Mouse (Mus musculus) kidney, embryonic 16.5 days (tissue): Measurements from ENCODE around the gene Mgarp. TPM values are rescaled to one million over a fixed set of nuclear protein-coding genes. Genes with fewer than 3 reads are reported as not detected.
"Not testable (repeated sequence)": the region's sequence is repeated elsewhere in the genome, so short reads cannot be mapped to it uniquely, and the experiment has no call there.

Source experiments
- ATAC-seq: fragments of 200-750 bp; cut with Nextera tagmentation; 2 replicates; pipeline ENCODE4 v1.8.0; 2017; ENCODE audit warnings: moderate TSS enrichment; ENCODE audit not compliant: low FRiP score, low TSS enrichment
- H3K27ac ChIP-seq: fragments of 300-500 bp; sonication (generic); 2 replicates; pipeline ENCODE4 v1.5.1; 2014; ENCODE audit warnings: low read length
- H3K27me3 ChIP-seq: fragments of 300-500 bp; sonication (generic); 2 replicates; pipeline ENCODE4 v1.6.1; 2014; ENCODE audit warnings: low read length, control low read depth, mixed read lengths; ENCODE audit not compliant: insufficient read depth
- H3K36me3 ChIP-seq: fragments of 300-500 bp; sonication (generic); 2 replicates; pipeline ENCODE4 v1.6.1; 2014; ENCODE audit warnings: low read length, control low read depth, mixed read lengths; ENCODE audit not compliant: insufficient read depth
- H3K4me1 ChIP-seq: fragments of 300-500 bp; sonication (generic); 2 replicates; pipeline ENCODE4 v1.6.1; 2014; ENCODE audit warnings: low read length, control low read depth, mixed read lengths; ENCODE audit not compliant: insufficient read depth
- H3K4me2 ChIP-seq: fragments of 300-500 bp; sonication (generic); replicated peaks from 2 replicates; pipeline ENCODE4 v1.6.1; 2014; ENCODE audit warnings: low read depth, low read length
- H3K4me3 ChIP-seq: fragments of 300-500 bp; sonication (generic); 2 replicates; pipeline ENCODE4 v1.5.1; 2014; ENCODE audit warnings: mild to moderate bottlenecking, low read length
- H3K9ac ChIP-seq: fragments of 300-500 bp; sonication (generic); replicated peaks from 2 replicates; pipeline ENCODE4 v1.6.1; 2014; ENCODE audit warnings: low read length
- H3K9me3 ChIP-seq: fragments of 300-500 bp; sonication (generic); 2 replicates; pipeline ENCODE4 v1.6.1; 2016; ENCODE audit warnings: low read length, control low read depth
- WGBS: fragments of 180-500 bp; shearing (Covaris S2); extraction: QIAGEN DNeasy Blood & Tissue Kit; methylation state at CpG from one replicate; pipeline ENCODE4 v1.1.7; 2014; 5-methylcytosine and 5-hydroxymethylcytosine counted together
- polyA plus RNA-seq: library from polyadenylated mRNA; unstranded; fragments of >200 nt; fragmentation: Nextera tagmentation; extraction: Ambion mirVana; gene quantifications from 2 replicates; pipeline ENCODE4 v1.2.1, GENCODE M21; 2015

Gene Mgarp
- polyA plus RNA-seq, 1 experiment from 2014 or later, result 10.5 TPM

- WGBS, result under 1% methylated on average over 27 of the region's 30 CpGs
- H3K4me2 ChIP-seq, result peak overlapping the region; percentile 82
- H3K27me3 ChIP-seq, result no peaks in the 10 kb centered on the region
- peak overlapping the region; percentile 97 for H3K9ac ChIP-seq
- peak overlapping the region; percentile 98 for H3K4me3 ChIP-seq
- no peaks in the 10 kb centered on the region for H3K36me3 ChIP-seq
- peak overlapping the region; percentile 94 for H3K27ac ChIP-seq
- H3K4me1 ChIP-seq, result peaks cover 32% of the 10 kb centered on the region
- ATAC-seq, result peak; percentile 71
- no peaks in the 10 kb centered on the region for H3K9me3 ChIP-seq
Observed at GRCm38 (mm10) chr3:51416073-51416363, 19.5 kb upstream of the Mgarp start.

- Histone ChIP-seq H3K36me3 (no peaks in the 10 kb centered on the region), H3K4me2 (peak within 1 kb of the TSS; percentile 85), H3K27ac (peak within 1 kb of the TSS; percentile 94), H3K4me3 (peak within 1 kb of the TSS; percentile 98), H3K4me1 (peaks cover 32% of the 10 kb centered on the region), H3K9me3 (no peaks in the 10 kb centered on the region), H3K9ac (peak within 1 kb of the TSS; percentile 97), H3K27me3 (no peaks in the 10 kb centered on the region)
- peak; percentile 88 for ATAC-seq
- 4% methylated on average over 43 of the region's 43 CpGs for WGBS
Observed at GRCm38 (mm10) chr3:51415098-51416072, 18.8 kb upstream of the Mgarp start, which contains the start of gene Naa15. TSS of gene Naa15 (plus strand) at chr3:51415148.

GRCm38 (mm10) chr3:51413276-51413675 is 16.7 kb upstream of the Mgarp start:
- peaks cover 23% of the 10 kb centered on the region for H3K4me1 ChIP-seq
- no peaks in the 10 kb centered on the region for H3K9me3 ChIP-seq
- ATAC-seq, result no peak
- H3K4me3 ChIP-seq, result no peak overlapping the region
- no peaks in the 10 kb centered on the region for H3K36me3 ChIP-seq
- H3K9ac ChIP-seq, result no peak overlapping the region
- no peak overlapping the region for H3K4me2 ChIP-seq
- WGBS, result 74% methylated on average over 1 of the region's 1 CpGs
- no peak overlapping the region for H3K27ac ChIP-seq
- no peaks in the 10 kb centered on the region for H3K27me3 ChIP-seq

GRCm38 (mm10) chr3:51412457-51412856 is 15.9 kb upstream of the Mgarp start:
- Histone ChIP-seq H3K9me3 (no peaks in the 10 kb centered on the region), H3K36me3 (no peaks in the 10 kb centered on the region), H3K4me3 (no peak overlapping the region), H3K4me2 (no peak overlapping the region), H3K9ac (no peak overlapping the region), H3K27ac (no peak overlapping the region), H3K27me3 (no peaks in the 10 kb centered on the region), H3K4me1 (peaks cover 21% of the 10 kb centered on the region)
- ATAC-seq, result no peak
- 91% methylated on average over 7 of the region's 7 CpGs for WGBS

GRCm38 (mm10) chr3:51408561-51409183 is 12.1 kb upstream of the Mgarp start, which contains the start of gene Ndufc1:
TSS of gene Ndufc1 (minus strand) at chr3:51408988.
- Histone ChIP-seq H3K36me3 (peaks cover 14% of the 10 kb centered on the region; the same call in 1 of the 2 replicates), H3K27me3 (no peaks in the 10 kb centered on the region), H3K4me1 (peaks cover 11% of the 10 kb centered on the region), H3K27ac (peak within 1 kb of the TSS; percentile 97), H3K4me2 (peak within 1 kb of the TSS; percentile 73), H3K9me3 (no peaks in the 10 kb centered on the region), H3K4me3 (peak within 1 kb of the TSS; percentile 96), H3K9ac (peak within 1 kb of the TSS; percentile 96)
- WGBS, result under 1% methylated on average over 40 of the region's 40 CpGs
- peak; percentile 93 for ATAC-seq

GRCm38 (mm10) chr3:51407870-51408560 is 11.5 kb upstream of the Mgarp start:
- peaks cover 7% of the 10 kb centered on the region for H3K4me1 ChIP-seq

GRCm38 (mm10) chr3:51402628-51403027 is 6.1 kb upstream of the Mgarp start:
- Histone ChIP-seq H3K9me3 (no peaks in the 10 kb centered on the region), H3K9ac (no peak overlapping the region), H3K36me3 (peaks cover 21% of the 10 kb centered on the region; the same call in 1 of the 2 replicates), H3K27ac (no peak overlapping the region), H3K4me2 (no peak overlapping the region), H3K4me1 (peaks cover 2% of the 10 kb centered on the region), H3K4me3 (no peak overlapping the region), H3K27me3 (no peaks in the 10 kb centered on the region)
- no peak for ATAC-seq
- 95% methylated on average over 12 of the region's 12 CpGs for WGBS

More at GRCm38 (mm10) chr3:51407870-51408560, 11.5 kb upstream of the Mgarp start:
- Histone ChIP-seq H3K27me3 (no peaks in the 10 kb centered on the region), H3K9ac (peak overlapping the region; percentile 96), H3K9me3 (no peaks in the 10 kb centered on the region), H3K27ac (peak overlapping the region; percentile 97), H3K4me3 (peak overlapping the region; percentile 96), H3K4me2 (peak overlapping the region; percentile 73), H3K36me3 (peaks cover 18% of the 10 kb centered on the region; the same call in 1 of the 2 replicates)
- 10% methylated on average over 20 of the region's 20 CpGs for WGBS
- peak; percentile 11; the same call in 1 of the 2 replicates for ATAC-seq

GRCm38 (mm10) chr3:51402054-51402453 is 5.5 kb upstream of the Mgarp start:
- not testable (repeated sequence) for H3K4me1 ChIP-seq, H3K4me2 ChIP-seq, ATAC-seq, H3K9ac ChIP-seq, H3K4me3 ChIP-seq, H3K9me3 ChIP-seq, H3K27ac ChIP-seq, H3K27me3 ChIP-seq
- WGBS, result 68% methylated on average over 4 of the region's 4 CpGs
- peaks cover 21% of the 10 kb centered on the region; the same call in 1 of the 2 replicates for H3K36me3 ChIP-seq

GRCm38 (mm10) chr3:51400682-51401081 is 4.1 kb upstream of the Mgarp start:
- Histone ChIP-seq H3K36me3 (peaks cover 17% of the 10 kb centered on the region; the same call in 1 of the 2 replicates), H3K27ac (no peak overlapping the region), H3K4me3 (no peak overlapping the region), H3K9ac (no peak overlapping the region), H3K4me1 (peaks cover 6% of the 10 kb centered on the region), H3K9me3 (no peaks in the 10 kb centered on the region), H3K4me2 (no peak overlapping the region), H3K27me3 (peaks cover 7% of the 10 kb centered on the region)
- no peak for ATAC-seq
- 74% methylated on average over 10 of the region's 10 CpGs for WGBS
